Mouse (Mus musculus): Measurements from ENCODE around the gene Zbtb16. TPM values are rescaled to one million over a fixed set of nuclear protein-coding genes. Genes with fewer than 3 reads are reported as not detected.

Zbtb16 gene
- polyA plus RNA-seq, 1 experiment from 2014 or later: 5.4 TPM

- WGBS: 48% methylated on average over 7 of the region's 7 CpGs
- Histone ChIP-seq H3K4me1 (ENCODE audit: control insufficient read depth, insufficient read depth, low read length) (peaks cover 10% of the 10 kb centered on the region), H3K4me3 (ENCODE audit: low read depth, low read length) (no peak overlapping the region), H3K9me3 (replicated peaks; ENCODE audit: control insufficient read depth, low read length, poor library complexity, severe bottlenecking) (no peaks in the 10 kb centered on the region), H3K4me2 (ENCODE audit: low read length) (no peak overlapping the region), H3K27ac (ENCODE audit: low read length) (no peak overlapping the region), H3K27me3 (ENCODE audit: control insufficient read depth, insufficient read depth, low read depth, low read length) (no peaks in the 10 kb centered on the region; the same call in 1 of the 2 replicates), H3K9ac (ENCODE audit: low read depth, low read length) (no peak overlapping the region), H3K36me3 (ENCODE audit: control insufficient read depth, insufficient read depth, low read length) (no peaks in the 10 kb centered on the region)
- no peak for ATAC-seq
These were observed 182.5 kb downstream of the Zbtb16 start for GRCm38 (mm10) chr9:48653399-48654070.

GRCm38 (mm10) chr9:48652026-48652425 lies 184.0 kb downstream of the Zbtb16 start:
- Histone ChIP-seq H3K4me3 (ENCODE audit: low read depth, low read length) (no peak overlapping the region), H3K9me3 (replicated peaks; ENCODE audit: control insufficient read depth, low read length, poor library complexity, severe bottlenecking) (no peaks in the 10 kb centered on the region), H3K27me3 (ENCODE audit: control insufficient read depth, insufficient read depth, low read depth, low read length) (no peaks in the 10 kb centered on the region), H3K4me2 (ENCODE audit: low read length) (no peak overlapping the region), H3K9ac (ENCODE audit: low read depth, low read length) (no peak overlapping the region), H3K36me3 (ENCODE audit: control insufficient read depth, insufficient read depth, low read length) (no peaks in the 10 kb centered on the region), H3K4me1 (ENCODE audit: control insufficient read depth, insufficient read depth, low read length) (peaks cover 11% of the 10 kb centered on the region), H3K27ac (ENCODE audit: low read length) (no peak overlapping the region)
- WGBS: 33% methylated on average over 4 of the region's 4 CpGs
- ATAC-seq: no peak

GRCm38 (mm10) chr9:48650846-48651245 lies 185.2 kb downstream of the Zbtb16 start:
- ATAC-seq: no peak
- no peak overlapping the region for H3K4me2 ChIP-seq (ENCODE audit: low read length)
- H3K4me3 ChIP-seq (ENCODE audit: low read depth, low read length): no peak overlapping the region
- no peaks in the 10 kb centered on the region for H3K9me3 ChIP-seq (replicated peaks; ENCODE audit: control insufficient read depth, low read length, poor library complexity, severe bottlenecking)
- H3K27ac ChIP-seq (ENCODE audit: low read length): no peak overlapping the region
- H3K27me3 ChIP-seq (ENCODE audit: control insufficient read depth, insufficient read depth, low read depth, low read length): no peaks in the 10 kb centered on the region
- peaks cover 11% of the 10 kb centered on the region for H3K4me1 ChIP-seq (ENCODE audit: control insufficient read depth, insufficient read depth, low read length)
- 70% methylated on average over 2 of the region's 2 CpGs for WGBS
- H3K36me3 ChIP-seq (ENCODE audit: control insufficient read depth, insufficient read depth, low read length): no peaks in the 10 kb centered on the region
- H3K9ac ChIP-seq (ENCODE audit: low read depth, low read length): no peak overlapping the region

GRCm38 (mm10) chr9:48649851-48650685 lies 186.0 kb downstream of the Zbtb16 start:
- H3K36me3 ChIP-seq (ENCODE audit: control insufficient read depth, insufficient read depth, low read length): no peaks in the 10 kb centered on the region
- no peak overlapping the region; the same call in 1 of the 2 replicates for H3K4me2 ChIP-seq (ENCODE audit: low read length)
- 27% methylated on average over 17 of the region's 17 CpGs for WGBS
- H3K27me3 ChIP-seq (ENCODE audit: control insufficient read depth, insufficient read depth, low read depth, low read length): no peaks in the 10 kb centered on the region
- no peak overlapping the region for H3K27ac ChIP-seq (ENCODE audit: low read length)
- no peak overlapping the region for H3K9ac ChIP-seq (ENCODE audit: low read depth, low read length)
- ATAC-seq: no peak
- H3K4me3 ChIP-seq (ENCODE audit: low read depth, low read length): no peak overlapping the region
- H3K4me1 ChIP-seq (ENCODE audit: control insufficient read depth, insufficient read depth, low read length): peaks cover 11% of the 10 kb centered on the region
- H3K9me3 ChIP-seq (replicated peaks; ENCODE audit: control insufficient read depth, low read length, poor library complexity, severe bottlenecking): no peaks in the 10 kb centered on the region

GRCm38 (mm10) chr9:48649098-48649766 lies 186.8 kb downstream of the Zbtb16 start:
- H3K9ac ChIP-seq (ENCODE audit: low read depth, low read length): peak overlapping the region; percentile 50; the same call in 1 of the 2 replicates
- H3K36me3 ChIP-seq (ENCODE audit: control insufficient read depth, insufficient read depth, low read length): no peaks in the 10 kb centered on the region
- H3K27me3 ChIP-seq (ENCODE audit: control insufficient read depth, insufficient read depth, low read depth, low read length): no peaks in the 10 kb centered on the region
- H3K27ac ChIP-seq (ENCODE audit: low read length): no peak overlapping the region
- H3K4me3 ChIP-seq (ENCODE audit: low read depth, low read length): no peak overlapping the region
- peaks cover 4% of the 10 kb centered on the region; the same call in 1 of the 2 replicates for H3K9me3 ChIP-seq (replicated peaks; ENCODE audit: control insufficient read depth, low read length, poor library complexity, severe bottlenecking)
- WGBS: 2% methylated on average over 22 of the region's 22 CpGs
- peak overlapping the region; percentile 34 for H3K4me2 ChIP-seq (ENCODE audit: low read length)
- ATAC-seq: peak; percentile 57; the same call in 1 of the 2 replicates
- H3K4me1 ChIP-seq (ENCODE audit: control insufficient read depth, insufficient read depth, low read length): peaks cover 11% of the 10 kb centered on the region

GRCm38 (mm10) chr9:48648285-48649097 lies 187.5 kb downstream of the Zbtb16 start:
- Histone ChIP-seq H3K27me3 (ENCODE audit: control insufficient read depth, insufficient read depth, low read depth, low read length) (no peaks in the 10 kb centered on the region), H3K4me2 (ENCODE audit: low read length) (no peak overlapping the region), H3K27ac (ENCODE audit: low read length) (no peak overlapping the region), H3K4me3 (ENCODE audit: low read depth, low read length) (no peak overlapping the region), H3K4me1 (ENCODE audit: control insufficient read depth, insufficient read depth, low read length) (peaks cover 11% of the 10 kb centered on the region), H3K9me3 (replicated peaks; ENCODE audit: control insufficient read depth, low read length, poor library complexity, severe bottlenecking) (peaks cover 5% of the 10 kb centered on the region; the same call in 1 of the 2 replicates), H3K9ac (ENCODE audit: low read depth, low read length) (no peak overlapping the region; the same call in 1 of the 2 replicates), H3K36me3 (ENCODE audit: control insufficient read depth, insufficient read depth, low read length) (no peaks in the 10 kb centered on the region)
- ATAC-seq: no peak
- 25% methylated on average over 12 of the region's 12 CpGs for WGBS

- Histone ChIP-seq H3K4me1 (ENCODE audit: control insufficient read depth, insufficient read depth, low read length) (peaks cover 11% of the 10 kb centered on the region), H3K27me3 (ENCODE audit: control insufficient read depth, insufficient read depth, low read depth, low read length) (no peaks in the 10 kb centered on the region), H3K36me3 (ENCODE audit: control insufficient read depth, insufficient read depth, low read length) (no peaks in the 10 kb centered on the region), H3K9me3 (replicated peaks; ENCODE audit: control insufficient read depth, low read length, poor library complexity, severe bottlenecking) (peaks cover 5% of the 10 kb centered on the region; the same call in 1 of the 2 replicates), H3K4me3 (ENCODE audit: low read depth, low read length) (no peak overlapping the region), H3K9ac (ENCODE audit: low read depth, low read length) (0 out of 2 replicates have a peak overlapping the region, but pooled peaks have one; percentile 0), H3K27ac (ENCODE audit: low read length) (no peak overlapping the region), H3K4me2 (ENCODE audit: low read length) (no peak overlapping the region)
- ATAC-seq: no peak
- WGBS: 20% methylated on average over 10 of the region's 10 CpGs
These were observed 188.3 kb downstream of the Zbtb16 start for GRCm38 (mm10) chr9:48647648-48648284.
